Mouse (Mus musculus) lung, embryonic 15.5 days (tissue): Measurements from ENCODE around the gene Scp2d1. TPM values are rescaled to one million over a fixed set of nuclear protein-coding genes. Genes with fewer than 3 reads are reported as not detected.
"Not testable (repeated sequence)": the region's sequence is repeated elsewhere in the genome, so short reads cannot be mapped to it uniquely, and the experiment has no call there.

ENCODE experiments used
- ATAC-seq: fragments of 200-750 bp; cut with Nextera tagmentation; 2 replicates; pipeline ENCODE4 v1.8.0; 2017; ENCODE audit warnings: moderate number of reproducible peaks, borderline replicate concordance; ENCODE audit not compliant: low FRiP score, low TSS enrichment; ENCODE audit errors: extremely low read depth
- H3K27ac ChIP-seq: fragments of 300-500 bp; sonication (generic); 2 replicates; pipeline ENCODE4 v1.5.1; 2015; ENCODE audit warnings: moderate library complexity, mild to moderate bottlenecking, inconsistent platforms
- H3K27me3 ChIP-seq: fragments of 300-500 bp; sonication (generic); 2 replicates; pipeline ENCODE4 v1.6.1; 2015; ENCODE audit warnings: inconsistent platforms
- H3K36me3 ChIP-seq: fragments of 300-500 bp; sonication (generic); 2 replicates; pipeline ENCODE4 v1.6.1; 2015; ENCODE audit warnings: inconsistent platforms
- H3K4me1 ChIP-seq: fragments of 300-500 bp; sonication (generic); 2 replicates; pipeline ENCODE4 v1.6.1; 2015; ENCODE audit warnings: inconsistent platforms
- H3K4me2 ChIP-seq: fragments of 300-500 bp; sonication (generic); 2 replicates; pipeline ENCODE4 v1.6.1; 2015; ENCODE audit warnings: inconsistent platforms, mild to moderate bottlenecking, moderate library complexity
- H3K4me3 ChIP-seq: fragments of 300-500 bp; sonication (generic); 2 replicates; pipeline ENCODE4 v1.5.1; 2015; ENCODE audit warnings: mild to moderate bottlenecking, inconsistent platforms
- H3K9ac ChIP-seq: fragments of 300-500 bp; sonication (generic); 2 replicates; pipeline ENCODE4 v1.6.1; 2015; ENCODE audit warnings: inconsistent platforms
- H3K9me3 ChIP-seq: fragments of 300-500 bp; sonication (generic); 2 replicates; pipeline ENCODE4 v1.6.1; 2016; ENCODE audit warnings: inconsistent platforms
- WGBS: fragments of 180-500 bp; shearing (Covaris S2); methylation state at CpG from one replicate; pipeline ENCODE4 v1.1.7; 2015; 5-methylcytosine and 5-hydroxymethylcytosine counted together
- polyA plus RNA-seq: library from polyadenylated mRNA; unstranded; fragments of >200 nt; fragmentation: Nextera tagmentation; extraction: Ambion mirVana; gene quantifications from 2 replicates; pipeline ENCODE4 v1.2.1, GENCODE M21; 2015

The Scp2d1 gene
- not detected in 2 replicates for polyA plus RNA-seq

DNA sequence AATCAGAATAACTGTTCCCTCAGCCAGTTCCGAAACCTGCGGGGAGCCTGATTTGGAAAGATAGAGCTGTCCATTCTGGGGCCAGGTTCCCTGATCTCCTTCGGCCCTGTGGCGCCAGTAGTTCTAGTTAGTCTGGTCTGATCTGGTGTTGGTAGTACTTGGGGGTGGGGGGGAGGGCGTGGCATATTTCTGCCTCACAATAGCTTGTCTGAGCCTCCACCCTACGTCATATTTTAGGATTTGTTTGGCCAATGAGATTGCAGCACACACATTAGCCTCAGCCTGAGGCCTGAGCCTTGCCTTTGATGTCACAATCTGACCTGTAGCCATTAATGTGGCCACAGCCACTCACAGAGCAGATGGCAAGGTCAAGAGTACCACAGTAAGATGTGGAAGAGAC is at the start of gene Scp2d1:
Gene Scp2d1, plus strand, starts transcription at position 301 of the 400 bp plus-strand sequence.
- H3K27me3 ChIP-seq, H3K9ac ChIP-seq, H3K4me2 ChIP-seq, H3K36me3 ChIP-seq, H3K9me3 ChIP-seq, H3K27ac ChIP-seq, ATAC-seq, H3K4me3 ChIP-seq, H3K4me1 ChIP-seq: not testable (repeated sequence)
- WGBS = 83% methylated on average over 6 of the region's 6 CpGs

DNA sequence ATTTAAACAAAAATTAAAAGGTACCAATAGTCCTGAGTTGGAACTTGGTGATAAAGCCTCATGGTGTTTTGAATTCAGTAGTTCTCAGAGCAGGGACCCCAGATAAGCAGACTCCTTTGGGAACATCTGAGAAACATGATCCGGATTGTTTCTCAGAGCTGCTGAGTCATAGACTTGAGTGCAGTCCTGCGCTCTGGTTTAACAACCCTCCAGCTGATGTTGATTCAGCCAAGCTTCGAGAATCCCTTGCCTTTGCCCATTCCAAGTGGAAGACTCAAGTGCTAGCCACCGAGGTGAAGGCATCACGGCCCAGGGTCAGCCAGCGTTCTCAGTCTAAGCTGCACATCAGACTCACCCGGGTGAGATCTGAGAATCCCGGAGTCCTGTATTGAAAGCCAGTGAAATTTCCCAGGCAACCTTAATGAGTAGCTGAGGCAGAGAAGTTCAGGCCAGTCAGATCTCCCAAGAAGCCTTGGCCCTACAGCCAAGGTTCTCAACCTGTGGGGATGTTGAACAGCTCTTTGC is 48.8 kb upstream of the Scp2d1 start:
- WGBS = 56% methylated on average over 8 of the region's 8 CpGs

GRCm38 (mm10) chr2:144775626-144776025 is 47.8 kb upstream of the Scp2d1 start:
- Histone ChIP-seq H3K4me2 (no peak overlapping the region), H3K9ac (no peak overlapping the region), H3K27me3 (no peaks in the 10 kb centered on the region), H3K27ac (no peak overlapping the region), H3K9me3 (no peaks in the 10 kb centered on the region), H3K36me3 (no peaks in the 10 kb centered on the region), H3K4me1 (peaks cover 4% of the 10 kb centered on the region; the same call in 1 of the 2 replicates), H3K4me3 (no peak overlapping the region)
- WGBS = 92% methylated on average over 4 of the region's 4 CpGs
- no peak for ATAC-seq

More for the DNA sequence above, 48.8 kb upstream of the Scp2d1 start:
- no peak for ATAC-seq
- no peak overlapping the region for H3K4me2 ChIP-seq
- peaks cover 12% of the 10 kb centered on the region for H3K4me1 ChIP-seq
- H3K27ac ChIP-seq = no peak overlapping the region
- no peak overlapping the region for H3K4me3 ChIP-seq
- H3K27me3 ChIP-seq = no peaks in the 10 kb centered on the region
- no peaks in the 10 kb centered on the region for H3K9me3 ChIP-seq
- no peak overlapping the region for H3K9ac ChIP-seq
- no peaks in the 10 kb centered on the region for H3K36me3 ChIP-seq

DNA sequence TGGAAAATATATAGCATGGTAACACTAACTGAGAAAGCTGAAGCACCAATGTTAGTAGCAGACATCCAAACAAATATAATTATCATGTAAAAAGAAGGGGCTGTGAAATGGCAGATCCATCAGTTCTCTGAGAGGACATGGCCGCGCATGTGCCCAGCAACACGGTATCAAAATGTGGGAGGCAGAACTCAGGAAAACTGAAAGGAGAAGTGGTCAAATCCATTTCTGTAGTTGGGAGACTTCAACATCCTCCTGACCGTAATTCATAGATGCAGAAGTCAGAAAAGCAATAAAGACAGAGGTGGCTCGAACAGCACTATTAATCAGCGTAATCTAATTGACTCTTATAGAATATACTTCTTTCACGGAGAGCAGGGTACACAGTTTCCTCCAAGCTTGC is 44.2 kb upstream of the Scp2d1 start:
- Histone ChIP-seq H3K4me2 (no peak overlapping the region), H3K4me1 (peaks cover 12% of the 10 kb centered on the region), H3K9me3 (no peaks in the 10 kb centered on the region), H3K27me3 (no peaks in the 10 kb centered on the region), H3K4me3 (no peak overlapping the region), H3K9ac (no peak overlapping the region), H3K36me3 (no peaks in the 10 kb centered on the region), H3K27ac (no peak overlapping the region)
- WGBS = 82% methylated on average over 7 of the region's 7 CpGs
- ATAC-seq = no peak

- H3K36me3 ChIP-seq = no peaks in the 10 kb centered on the region
- no peak overlapping the region for H3K4me2 ChIP-seq
- no peaks in the 10 kb centered on the region for H3K27me3 ChIP-seq
- 13% methylated on average over 5 of the region's 5 CpGs for WGBS
- no peaks in the 10 kb centered on the region for H3K9me3 ChIP-seq
- no peak overlapping the region for H3K4me3 ChIP-seq
- H3K27ac ChIP-seq = no peak overlapping the region
- ATAC-seq = peak; percentile 47; the same call in 1 of the 2 replicates
- no peak overlapping the region for H3K9ac ChIP-seq
- H3K4me1 ChIP-seq = peaks cover 9% of the 10 kb centered on the region; the same call in 1 of the 2 replicates
Measured at GRCm38 (mm10) chr2:144780731-144781130, 42.7 kb upstream of the Scp2d1 start.

GRCm38 (mm10) chr2:144781871-144782270 is 41.6 kb upstream of the Scp2d1 start:
- 37% methylated on average over 3 of the region's 3 CpGs for whole genome bisulfite sequencing
- H3K4me2 ChIP-seq = no peak overlapping the region
- H3K9ac ChIP-seq = no peak overlapping the region
- no peak for ATAC-seq
- no peaks in the 10 kb centered on the region for H3K36me3 ChIP-seq
- no peaks in the 10 kb centered on the region for H3K27me3 ChIP-seq
- no peak overlapping the region for H3K27ac ChIP-seq
- no peaks in the 10 kb centered on the region for H3K9me3 ChIP-seq
- peaks cover 9% of the 10 kb centered on the region; the same call in 1 of the 2 replicates for H3K4me1 ChIP-seq
- H3K4me3 ChIP-seq = no peak overlapping the region

- no peak overlapping the region for H3K4me3 ChIP-seq
- ATAC-seq = no peak
Measured at GRCm38 (mm10) chr2:144782481-144782880, 41.0 kb upstream of the Scp2d1 start.

GRCm38 (mm10) chr2:144783190-144783589 is 40.3 kb upstream of the Scp2d1 start:
- 40% methylated on average over 1 of the region's 1 CpGs for WGBS
- no peak for ATAC-seq
- Histone ChIP-seq H3K27me3 (no peaks in the 10 kb centered on the region), H3K9ac (no peak overlapping the region), H3K4me3 (no peak overlapping the region), H3K4me2 (no peak overlapping the region), H3K36me3 (no peaks in the 10 kb centered on the region), H3K4me1 (peaks cover 9% of the 10 kb centered on the region; the same call in 1 of the 2 replicates), H3K27ac (no peak overlapping the region), H3K9me3 (no peaks in the 10 kb centered on the region)

More at GRCm38 (mm10) chr2:144782481-144782880, 41.0 kb upstream of the Scp2d1 start:
- no peak overlapping the region for H3K4me2 ChIP-seq
- H3K36me3 ChIP-seq = no peaks in the 10 kb centered on the region
- no peaks in the 10 kb centered on the region for H3K27me3 ChIP-seq
- WGBS = 48% methylated on average over 4 of the region's 4 CpGs
- H3K27ac ChIP-seq = no peak overlapping the region
- no peaks in the 10 kb centered on the region for H3K9me3 ChIP-seq
- peaks cover 9% of the 10 kb centered on the region; the same call in 1 of the 2 replicates for H3K4me1 ChIP-seq
- H3K9ac ChIP-seq = no peak overlapping the region

DNA sequence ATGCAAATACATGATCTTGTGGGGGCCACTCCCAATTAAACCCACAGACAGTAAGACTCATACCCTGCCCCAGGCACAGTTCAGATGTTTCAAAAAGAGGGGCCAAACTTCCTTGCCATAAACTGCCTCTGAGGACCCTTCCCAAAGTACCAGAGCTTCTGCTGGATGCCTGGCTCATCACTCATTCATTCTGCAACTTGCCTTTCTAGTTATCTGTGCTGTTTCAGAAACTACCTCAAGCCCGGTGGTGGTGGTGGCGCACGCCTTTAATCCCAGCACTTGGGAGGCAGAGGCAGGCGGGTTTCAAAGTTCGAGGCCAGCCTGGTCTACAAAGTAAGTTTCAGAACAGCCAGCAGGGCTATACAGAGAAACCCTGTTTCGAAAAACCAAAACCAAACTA is 39.6 kb upstream of the Scp2d1 start:
- WGBS = 97% methylated on average over 6 of the region's 6 CpGs
- Histone ChIP-seq H3K36me3 (no peaks in the 10 kb centered on the region), H3K4me1 (peaks cover 9% of the 10 kb centered on the region; the same call in 1 of the 2 replicates), H3K9me3 (no peaks in the 10 kb centered on the region), H3K4me3 (no peak overlapping the region), H3K9ac (no peak overlapping the region), H3K27ac (no peak overlapping the region), H3K27me3 (no peaks in the 10 kb centered on the region), H3K4me2 (no peak overlapping the region)
- no peak for ATAC-seq

DNA sequence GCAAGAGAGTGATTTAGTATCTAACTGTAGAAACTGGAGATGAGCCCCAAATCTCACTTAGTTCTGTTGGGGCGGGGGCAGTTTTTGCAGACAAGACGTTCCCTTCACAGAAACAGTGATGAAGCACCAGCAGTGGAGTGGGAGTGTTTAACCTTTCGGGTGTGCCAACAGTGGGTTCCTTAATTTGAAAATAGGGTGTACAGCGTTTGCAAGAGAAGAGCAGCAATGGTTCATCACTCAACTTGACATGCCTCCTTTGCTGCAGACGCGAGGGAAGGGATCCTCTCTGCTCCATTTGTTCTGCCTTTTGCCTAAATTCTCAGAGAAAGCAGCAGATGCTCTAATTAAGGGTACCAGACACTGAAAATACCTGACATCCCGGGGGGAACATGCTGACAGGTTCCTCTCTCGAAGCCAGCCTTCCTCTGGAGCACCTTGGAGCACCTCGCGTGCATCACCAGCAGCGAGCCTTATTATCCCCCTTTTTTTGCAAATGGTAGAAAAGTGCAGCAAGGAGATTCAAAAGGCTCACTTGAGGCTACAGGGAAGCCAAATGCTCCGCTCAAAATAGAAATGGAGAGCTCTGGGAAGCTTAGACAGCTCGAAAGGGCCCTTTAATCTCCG is 31.7 kb upstream of the Scp2d1 start:
- Histone ChIP-seq H3K4me1 (no peaks in the 10 kb centered on the region), H3K27me3 (no peaks in the 10 kb centered on the region), H3K9me3 (no peaks in the 10 kb centered on the region), H3K9ac (no peak overlapping the region), H3K4me3 (no peak overlapping the region), H3K4me2 (no peak overlapping the region), H3K36me3 (no peaks in the 10 kb centered on the region), H3K27ac (no peak overlapping the region)
- WGBS = 63% methylated on average over 14 of the region's 14 CpGs
- ATAC-seq = no peak

DNA sequence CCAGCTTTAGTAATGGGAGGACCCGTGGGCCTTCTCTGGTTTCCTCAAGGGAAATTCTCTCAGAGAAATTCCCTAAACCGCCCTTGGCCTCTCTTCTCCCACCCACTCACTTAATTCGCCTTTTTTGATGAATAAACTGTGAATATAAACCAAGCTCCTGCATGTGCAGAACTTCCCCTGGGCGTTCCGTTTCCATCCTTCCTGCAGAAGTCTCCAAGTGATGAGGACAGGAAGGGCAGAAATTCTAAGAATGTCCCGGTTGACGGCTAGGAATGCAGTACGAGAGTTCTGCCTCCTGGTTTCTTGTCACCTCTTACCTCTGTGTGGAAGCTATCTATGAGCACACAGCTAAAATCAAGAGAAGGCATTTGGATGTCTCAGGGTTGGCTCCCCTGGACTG is 25.9 kb upstream of the Scp2d1 start:
- no peak overlapping the region for H3K9ac ChIP-seq
- H3K4me1 ChIP-seq = peaks cover 8% of the 10 kb centered on the region; the same call in 1 of the 2 replicates
- no peaks in the 10 kb centered on the region for H3K27me3 ChIP-seq
- WGBS = 16% methylated on average over 8 of the region's 8 CpGs
- no peaks in the 10 kb centered on the region for H3K9me3 ChIP-seq
- H3K36me3 ChIP-seq = no peaks in the 10 kb centered on the region
- ATAC-seq = no peak
- no peak overlapping the region for H3K27ac ChIP-seq
- no peak overlapping the region for H3K4me3 ChIP-seq
- no peak overlapping the region for H3K4me2 ChIP-seq
